Mouse (Mus musculus) ovary, postnatal 10 days (tissue): Measurements from ENCODE around the gene Cysltr1.

Source experiments
- DNase-seq: peaks from one replicate; pipeline ENCODE4 v3.0.0; 2022; ENCODE audit warnings: low spot score

Cysltr1 gene

DNA sequence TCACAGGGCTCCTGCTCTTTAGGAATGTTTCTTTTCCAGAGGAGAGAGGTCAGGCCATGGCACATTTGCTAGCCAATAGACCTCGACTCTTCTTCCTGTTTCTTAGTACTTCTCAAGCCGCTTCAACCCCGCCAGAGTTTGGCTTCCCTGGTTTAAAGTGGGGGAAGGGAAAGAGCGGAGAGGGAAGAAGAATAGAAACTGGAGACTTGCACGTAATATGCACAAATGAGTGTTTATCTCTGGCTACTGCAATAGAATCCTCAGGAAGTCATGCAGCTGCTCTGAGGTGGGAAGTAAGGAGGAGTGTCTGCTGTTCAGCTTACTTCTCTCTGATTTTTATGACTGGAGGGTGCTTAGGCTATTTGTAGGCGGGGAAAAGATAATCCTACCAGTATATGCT, at the start of gene Cysltr1:
Cysltr1 (minus strand) TSS at position 294 of the 400 bp plus-strand sequence.
- DNase-seq: no peak

DNA sequence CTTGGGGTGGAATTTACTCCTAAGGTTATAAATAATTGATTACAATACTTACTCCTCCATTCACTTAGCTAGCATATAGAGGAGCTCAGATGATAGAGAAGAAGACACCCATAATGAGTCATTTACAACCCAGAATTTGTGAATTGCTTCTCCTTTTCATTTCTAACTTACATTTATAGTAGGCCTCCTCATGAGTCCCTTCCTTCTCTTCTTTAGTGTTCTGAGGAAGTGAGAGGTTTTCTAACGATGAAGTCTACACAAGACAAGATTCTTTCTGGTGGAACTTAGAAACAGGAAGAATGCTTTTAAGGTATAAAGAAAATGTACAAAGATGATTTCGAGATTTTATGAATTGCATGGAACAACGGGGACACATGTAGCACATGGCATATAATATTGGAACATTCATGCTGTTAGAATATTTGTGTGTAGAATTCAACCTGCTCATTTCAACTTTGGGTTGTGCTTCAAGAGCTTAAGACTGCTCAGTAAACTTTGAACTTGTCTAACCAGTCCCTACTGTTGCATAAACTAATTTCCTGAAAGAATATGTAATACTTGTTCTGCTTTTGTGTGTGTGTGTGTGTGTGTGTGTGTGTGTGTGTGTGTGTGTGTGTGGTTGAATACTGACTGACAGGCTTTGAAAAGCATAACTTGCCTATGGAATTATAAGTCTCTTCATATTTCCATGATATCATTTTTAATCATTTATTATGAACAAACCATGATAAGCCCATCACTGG, 31.5 kb upstream of the Cysltr1 start:
- DNase-seq: no peak

DNA sequence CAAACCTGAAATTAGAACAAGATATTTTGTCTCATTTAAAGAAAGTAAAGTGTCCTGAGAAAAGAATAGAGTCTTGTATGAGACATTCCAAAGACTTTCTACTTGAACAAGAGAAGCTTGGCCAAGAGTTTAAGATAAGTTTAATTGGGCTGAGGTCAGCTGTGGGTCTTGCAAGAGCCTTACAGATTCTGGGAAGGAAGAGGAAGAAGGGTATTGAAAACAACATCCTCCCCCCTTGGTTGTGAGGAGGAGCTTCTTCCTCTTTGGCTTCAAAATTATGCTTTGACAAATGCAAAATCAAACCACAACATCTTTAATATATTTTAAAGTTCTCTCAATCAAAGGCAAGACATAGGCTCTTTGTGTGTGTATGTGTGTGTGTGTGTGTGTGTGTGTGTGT, 30.1 kb upstream of the Cysltr1 start:
- DNase-seq: no peak

DNA sequence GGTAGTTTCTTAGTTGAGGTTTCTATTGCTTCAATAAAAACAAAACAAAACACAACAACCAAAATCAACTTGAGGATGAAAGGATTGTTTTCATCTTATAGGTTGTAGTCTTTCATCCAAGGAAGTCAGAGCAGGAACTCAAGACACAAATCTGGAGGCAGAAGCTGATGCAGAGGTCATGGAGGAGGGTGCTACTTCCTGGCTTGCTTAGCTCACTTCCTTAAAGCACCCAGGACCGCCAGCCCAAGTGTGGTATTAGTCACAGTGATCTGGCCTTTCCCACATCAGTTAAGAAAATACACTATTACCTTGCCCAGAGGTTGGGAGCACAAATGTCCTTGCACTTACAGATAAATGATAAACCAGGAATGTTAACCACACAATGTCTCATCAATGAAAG, 25.0 kb upstream of the Cysltr1 start:
- no peak for DNase-seq

DNA sequence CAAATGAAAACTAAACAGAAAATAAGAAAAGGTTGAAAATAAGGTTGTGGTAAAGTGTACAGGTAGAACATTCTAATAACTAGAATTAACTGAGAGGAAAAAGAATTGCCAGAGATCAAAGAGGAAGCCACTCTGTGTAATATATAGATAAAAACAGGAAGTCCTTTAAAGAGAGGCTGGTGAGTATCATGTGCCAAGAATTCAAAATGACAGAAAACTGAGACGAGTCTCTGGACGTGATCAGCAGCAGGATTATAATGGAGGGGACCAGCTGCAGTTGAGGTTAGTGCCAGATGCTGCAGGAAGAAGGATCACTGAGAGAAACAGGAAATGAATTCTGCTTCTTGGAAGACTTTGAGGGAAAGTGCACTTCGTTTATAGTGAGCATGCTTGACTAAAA, 20.2 kb upstream of the Cysltr1 start:
- no peak for DNase-seq

DNA sequence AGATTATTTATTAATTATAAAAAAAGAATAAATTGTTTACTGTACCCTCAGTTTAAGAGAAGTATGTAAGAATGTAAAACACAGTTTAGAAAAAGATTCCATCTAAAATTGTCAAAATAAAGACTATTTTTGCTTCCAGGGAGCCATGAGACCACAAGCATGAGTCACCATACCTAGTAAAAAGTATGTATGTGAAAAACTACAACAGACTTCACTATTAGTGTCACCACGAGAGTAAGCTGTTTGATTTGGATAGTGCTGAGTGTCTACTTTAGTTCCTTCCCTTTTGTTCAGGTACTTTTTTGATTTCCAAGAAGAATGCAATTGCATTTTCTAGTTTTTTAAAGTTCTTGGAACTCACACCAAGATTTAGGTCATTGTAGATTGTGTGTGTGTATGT, 19.0 kb upstream of the Cysltr1 start:
- no peak for DNase-seq

DNA sequence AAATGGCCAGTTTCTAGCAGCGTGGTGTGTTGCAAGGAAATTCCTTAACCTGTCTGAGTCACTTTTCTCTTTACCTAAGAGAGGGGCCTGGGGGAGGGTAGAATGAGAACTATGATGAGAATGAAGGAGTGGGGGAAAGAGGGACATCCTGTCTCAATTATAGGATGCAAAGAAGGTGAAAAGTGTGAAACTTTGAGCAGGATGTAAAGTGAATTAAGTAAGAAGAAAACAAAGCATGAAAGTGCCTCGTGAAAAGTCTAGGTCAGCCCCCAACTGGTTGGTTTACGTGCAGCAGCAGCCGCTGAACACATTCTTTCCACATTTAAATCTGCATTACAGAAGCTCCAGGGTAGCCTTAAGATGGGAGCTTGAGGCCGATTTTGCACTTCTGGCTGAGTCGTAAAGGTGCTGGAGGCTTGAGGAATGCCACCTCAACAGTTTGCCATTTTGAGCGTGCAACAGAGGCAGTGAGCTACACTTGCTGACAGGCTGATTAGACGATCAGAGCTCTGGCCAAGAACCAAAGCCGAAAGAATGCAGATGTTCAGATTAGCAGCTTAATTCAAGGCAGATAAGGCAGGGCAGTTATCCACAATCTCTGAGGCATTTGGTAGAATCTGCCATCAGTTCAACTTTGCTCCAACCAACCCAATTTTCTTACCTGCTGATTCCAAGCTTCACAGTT, 763 bp downstream of the Cysltr1 start:
- no peak for DNase-seq

DNA sequence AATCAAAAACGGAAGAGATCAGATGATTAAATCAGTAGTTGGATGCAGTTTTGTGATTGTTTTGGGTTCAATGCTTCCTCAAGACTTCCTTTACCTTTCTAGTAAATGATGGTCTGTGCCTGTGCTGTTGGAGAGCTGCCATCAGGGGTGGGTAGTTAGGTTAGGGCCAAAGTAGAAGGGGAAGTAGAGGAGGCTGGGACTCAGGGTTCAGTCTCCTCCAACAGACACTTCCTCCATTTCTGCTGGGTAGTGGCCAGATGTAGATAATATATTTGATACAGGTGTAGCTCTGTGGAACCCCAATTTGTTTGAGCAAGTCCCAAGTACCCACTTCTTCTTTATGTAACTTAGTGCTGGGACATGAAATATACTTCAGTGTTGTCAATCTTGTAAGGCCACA, 7.6 kb downstream of the Cysltr1 start:
- no peak for DNase-seq

DNA sequence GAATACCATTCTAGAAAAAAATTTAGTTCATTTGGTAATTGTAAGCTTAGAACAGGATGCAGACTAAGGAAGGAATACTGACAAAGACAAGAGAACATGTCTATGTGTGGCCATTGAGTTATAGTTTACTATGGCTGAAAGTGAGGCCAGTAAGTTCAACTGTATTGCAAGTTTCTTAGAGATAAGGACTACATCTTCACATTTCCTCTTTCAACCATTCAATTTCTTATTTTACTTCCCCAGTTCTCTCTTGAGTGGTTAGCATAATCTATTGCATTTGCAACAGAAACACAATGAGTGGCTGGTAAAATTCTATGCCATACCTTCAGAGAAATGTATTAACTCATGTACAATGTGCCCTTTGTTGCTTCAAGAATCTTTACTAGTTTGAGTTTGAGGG, 9.6 kb downstream of the Cysltr1 start:
- DNase-seq: no peak

DNA sequence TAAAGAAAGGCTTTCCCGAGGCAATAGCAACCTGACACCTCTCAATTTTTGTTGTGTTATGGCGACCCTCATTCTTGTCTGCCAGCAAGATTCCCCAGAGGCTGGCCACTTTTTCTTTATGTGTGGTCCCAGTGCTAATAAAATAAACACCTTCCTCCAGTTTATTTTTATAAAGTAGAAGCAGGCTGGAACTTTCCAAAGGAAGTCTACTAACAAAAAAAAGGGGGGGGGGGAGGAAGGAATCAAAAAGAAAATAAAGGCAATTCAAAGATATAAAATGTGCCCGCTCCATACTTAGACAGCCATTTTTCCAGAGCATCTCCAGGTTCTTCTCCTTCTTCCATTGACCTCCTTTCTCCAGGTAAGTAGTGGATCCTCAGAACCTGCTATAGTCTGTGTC, 20.6 kb downstream of the Cysltr1 start, which contains the start of gene Gm5127:
Gm5127 (plus strand) TSS at position 301 of the 400 bp plus-strand sequence.
- DNase-seq: no peak

DNA sequence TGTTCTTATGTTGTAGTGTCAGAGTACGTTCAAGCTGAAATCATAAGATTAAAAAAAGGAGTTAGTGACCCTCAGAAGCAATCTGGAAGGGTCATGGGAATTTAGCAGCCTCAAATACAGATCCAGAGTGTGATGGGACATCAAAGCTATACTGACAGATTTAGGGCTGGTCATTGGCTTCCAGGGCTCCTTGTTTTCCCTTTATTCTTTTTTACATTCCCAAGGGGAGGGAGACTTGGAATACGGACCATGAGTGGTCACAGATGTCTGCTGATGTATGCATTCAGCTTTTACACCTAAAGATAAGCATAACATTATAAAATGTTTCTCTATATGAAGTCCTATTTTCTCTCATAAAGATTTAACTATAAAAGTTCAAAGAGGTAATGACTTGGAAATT, 21.3 kb downstream of the Cysltr1 start:
- no peak for DNase-seq

DNA sequence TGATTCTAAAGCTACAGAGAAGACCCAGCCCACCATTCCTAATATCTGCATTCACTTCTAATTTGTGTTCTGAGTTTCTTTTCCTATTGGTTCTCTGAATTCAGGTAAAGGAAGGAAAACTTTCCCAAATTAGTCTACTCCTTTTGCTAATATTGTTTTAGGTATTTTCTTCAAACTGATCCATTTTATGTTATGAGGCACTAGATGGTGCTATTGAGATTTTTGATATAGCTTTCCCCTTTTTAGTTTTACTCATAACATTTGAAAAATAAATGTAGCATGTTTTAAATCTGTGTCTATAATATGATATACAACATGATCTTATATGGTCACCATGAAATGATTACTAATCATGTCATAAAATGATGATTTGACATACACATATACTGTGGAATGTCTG, 23.1 kb downstream of the Cysltr1 start:
- DNase-seq: no peak

DNA sequence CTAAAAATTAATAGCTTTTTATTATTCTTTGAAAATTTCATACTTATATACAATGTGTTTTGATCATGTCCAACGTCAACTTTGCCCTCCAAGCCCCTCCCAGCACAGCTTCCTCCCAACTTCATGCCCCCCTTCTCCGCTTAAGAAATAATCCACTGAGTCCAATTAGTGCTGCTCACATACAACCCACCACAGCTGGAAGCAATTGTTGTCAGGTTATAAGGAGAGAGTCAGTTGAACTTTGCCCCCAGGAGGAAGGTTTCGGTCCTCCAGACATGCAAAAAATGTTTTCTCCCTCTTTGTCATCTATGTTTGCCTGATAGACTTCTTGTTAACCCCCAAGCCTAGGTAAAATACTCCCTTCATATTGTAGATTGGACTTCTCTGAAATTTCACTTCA, 24.5 kb downstream of the Cysltr1 start:
- DNase-seq: no peak

DNA sequence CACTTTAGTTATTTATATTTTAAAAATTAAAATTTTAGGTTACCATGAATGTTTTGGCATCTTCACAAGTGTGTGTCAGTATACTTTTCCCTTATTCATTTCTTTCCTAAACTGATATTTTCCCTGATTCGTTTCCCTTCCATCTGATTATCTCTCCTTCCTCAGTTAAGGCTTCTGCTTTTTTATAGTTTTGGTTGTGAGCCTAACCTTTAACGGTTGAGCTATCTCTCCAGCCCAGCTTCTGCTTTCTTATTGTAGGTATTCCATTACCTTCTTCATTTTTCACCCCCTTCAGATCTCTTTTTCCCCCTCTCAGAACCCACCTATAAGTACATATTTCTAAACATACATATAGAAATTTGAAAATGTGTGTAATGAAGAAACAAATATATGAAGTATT, 48.0 kb downstream of the Cysltr1 start:
- no peak for DNase-seq

DNA sequence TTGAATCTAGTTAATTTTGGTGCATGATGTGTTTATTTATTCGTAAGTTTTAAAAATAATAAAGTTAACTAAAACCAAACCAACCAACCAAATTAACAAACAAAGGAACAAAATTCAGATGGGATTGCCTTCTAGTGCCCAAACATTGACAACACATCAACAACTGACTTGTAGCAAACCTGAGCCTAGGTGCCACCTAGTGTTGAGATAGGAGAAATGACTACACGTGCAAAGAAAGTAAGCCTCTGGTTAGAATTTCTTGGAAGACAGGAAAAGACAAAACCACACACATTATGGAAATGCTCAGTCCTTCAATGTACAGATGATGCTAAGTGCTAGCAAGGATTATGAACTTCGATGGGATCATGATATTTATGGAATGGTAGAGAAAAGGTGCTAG, 67.1 kb downstream of the Cysltr1 start:
- no peak for DNase-seq
